Mouse (Mus musculus): Measurements from ENCODE around the gene Krt10. TPM values are rescaled to one million over a fixed set of nuclear protein-coding genes. Genes with fewer than 3 reads are reported as not detected.

Krt10 gene
- polyA plus RNA-seq (2016; fragmentation: Nextera tagmentation; extraction: Ambion mirVana) = 11.4 and 14.6 TPM in 2 replicates

- Histone ChIP-seq H3K4me3 (no peak within 1 kb of the TSS), H3K4me1 (no peaks in the 10 kb centered on the region), H3K9me3 (no peaks in the 10 kb centered on the region), H3K36me3 (0 out of 2 replicates have a peak, but pooled peaks cover 2% of the 10 kb centered on the region), H3K27me3 (ENCODE audit: insufficient read depth, poor library complexity, severe bottlenecking) (peaks cover 3% of the 10 kb centered on the region; the same call in 1 of the 2 replicates), H3K27ac (no peak within 1 kb of the TSS)
- 67% methylated on average over 4 of the region's 4 CpGs for WGBS
- DNase-seq (ENCODE audit: low spot score) = no peak
These were observed at the start of gene Krt10 for GRCm38 (mm10) chr11:99389264-99389663. Gene Krt10 (minus strand): TSS chr11:99389364.

- no peaks in the 10 kb centered on the region for H3K9me3 ChIP-seq
- H3K27ac ChIP-seq = peak within 1 kb of the TSS; percentile 67; the same call in 1 of the 2 replicates
- no peaks in the 10 kb centered on the region for H3K36me3 ChIP-seq
- H3K4me1 ChIP-seq = peaks cover 7% of the 10 kb centered on the region
- 35% methylated on average over 10 of the region's 10 CpGs for WGBS
- H3K4me3 ChIP-seq = peak within 1 kb of the TSS; percentile 37
- no peaks in the 10 kb centered on the region for H3K27me3 ChIP-seq (ENCODE audit: insufficient read depth, poor library complexity, severe bottlenecking)
- DNase-seq (ENCODE audit: low spot score) = no peak
These were observed 48.8 kb upstream of the Krt10 start, which contains the start of gene Krt20 for GRCm38 (mm10) chr11:99437972-99438371. Gene Krt20 (minus strand): TSS chr11:99438150.

- peaks cover 7% of the 10 kb centered on the region for H3K4me1 ChIP-seq
- no peaks in the 10 kb centered on the region for H3K36me3 ChIP-seq
- no peak overlapping the region for H3K4me3 ChIP-seq
- H3K27ac ChIP-seq = no peak overlapping the region
- no peaks in the 10 kb centered on the region for H3K9me3 ChIP-seq
- DNase-seq (ENCODE audit: low spot score) = no peak
- H3K27me3 ChIP-seq (ENCODE audit: insufficient read depth, poor library complexity, severe bottlenecking) = no peaks in the 10 kb centered on the region
- 67% methylated on average over 4 of the region's 4 CpGs for WGBS
These were observed 47.5 kb upstream of the Krt10 start for GRCm38 (mm10) chr11:99436625-99437024.

GRCm38 (mm10) chr11:99430670-99431069 is 41.5 kb upstream of the Krt10 start:
- H3K4me1 ChIP-seq = no peaks in the 10 kb centered on the region
- H3K4me3 ChIP-seq = no peak overlapping the region
- no peak for DNase-seq (ENCODE audit: low spot score)
- H3K36me3 ChIP-seq = no peaks in the 10 kb centered on the region
- 54% methylated on average over 12 of the region's 12 CpGs for WGBS
- H3K27ac ChIP-seq = no peak overlapping the region
- H3K9me3 ChIP-seq = no peaks in the 10 kb centered on the region
- no peaks in the 10 kb centered on the region for H3K27me3 ChIP-seq (ENCODE audit: insufficient read depth, poor library complexity, severe bottlenecking)

- H3K4me3 ChIP-seq = no peak within 1 kb of the TSS
- no peak within 1 kb of the TSS for H3K27ac ChIP-seq
- no peak for DNase-seq (ENCODE audit: low spot score)
- no peaks in the 10 kb centered on the region for H3K36me3 ChIP-seq
- H3K27me3 ChIP-seq (ENCODE audit: insufficient read depth, poor library complexity, severe bottlenecking) = peaks cover 8% of the 10 kb centered on the region; the same call in 1 of the 2 replicates
- no peaks in the 10 kb centered on the region for H3K9me3 ChIP-seq
- WGBS = 75% methylated on average over 10 of the region's 10 CpGs
- no peaks in the 10 kb centered on the region for H3K4me1 ChIP-seq
These were observed 33.0 kb upstream of the Krt10 start, which contains the start of gene Krt12 for GRCm38 (mm10) chr11:99422159-99422558. Gene Krt12 (minus strand): TSS chr11:99422259.

- no peak overlapping the region for H3K4me3 ChIP-seq
- no peaks in the 10 kb centered on the region for H3K4me1 ChIP-seq
- H3K27ac ChIP-seq = no peak overlapping the region
- H3K36me3 ChIP-seq = no peaks in the 10 kb centered on the region
- peaks cover 8% of the 10 kb centered on the region; the same call in 1 of the 2 replicates for H3K27me3 ChIP-seq (ENCODE audit: insufficient read depth, poor library complexity, severe bottlenecking)
- 41% methylated on average over 10 of the region's 10 CpGs for WGBS
- H3K9me3 ChIP-seq = no peaks in the 10 kb centered on the region
- no peak for DNase-seq (ENCODE audit: low spot score)
These were observed 31.4 kb upstream of the Krt10 start for GRCm38 (mm10) chr11:99420586-99420985.

GRCm38 (mm10) chr11:99417819-99418218 is 28.7 kb upstream of the Krt10 start:
- no peak overlapping the region for H3K4me3 ChIP-seq
- H3K9me3 ChIP-seq = no peaks in the 10 kb centered on the region
- 65% methylated on average over 16 of the region's 16 CpGs for WGBS
- DNase-seq (ENCODE audit: low spot score) = no peak
- H3K4me1 ChIP-seq = no peaks in the 10 kb centered on the region
- peaks cover 8% of the 10 kb centered on the region; the same call in 1 of the 2 replicates for H3K27me3 ChIP-seq (ENCODE audit: insufficient read depth, poor library complexity, severe bottlenecking)
- H3K27ac ChIP-seq = no peak overlapping the region
- no peaks in the 10 kb centered on the region for H3K36me3 ChIP-seq

- WGBS = 86% methylated on average over 13 of the region's 13 CpGs
These were observed 27.7 kb upstream of the Krt10 start for GRCm38 (mm10) chr11:99416902-99417301.

GRCm38 (mm10) chr11:99414463-99415147 is 25.4 kb upstream of the Krt10 start:
- Histone ChIP-seq H3K27ac (no peak overlapping the region), H3K9me3 (no peaks in the 10 kb centered on the region), H3K4me3 (no peak overlapping the region), H3K27me3 (ENCODE audit: insufficient read depth, poor library complexity, severe bottlenecking) (peaks cover 8% of the 10 kb centered on the region; the same call in 1 of the 2 replicates), H3K36me3 (no peaks in the 10 kb centered on the region), H3K4me1 (no peaks in the 10 kb centered on the region)
- 85% methylated on average over 13 of the region's 13 CpGs for WGBS
- DNase-seq (ENCODE audit: low spot score) = no peak

More at GRCm38 (mm10) chr11:99416902-99417301, 27.7 kb upstream of the Krt10 start:
- Histone ChIP-seq H3K27me3 (ENCODE audit: insufficient read depth, poor library complexity, severe bottlenecking) (peaks cover 8% of the 10 kb centered on the region; the same call in 1 of the 2 replicates), H3K27ac (no peak overlapping the region), H3K9me3 (no peaks in the 10 kb centered on the region), H3K4me1 (no peaks in the 10 kb centered on the region), H3K36me3 (no peaks in the 10 kb centered on the region), H3K4me3 (no peak overlapping the region)
- DNase-seq (ENCODE audit: low spot score) = no peak

GRCm38 (mm10) chr11:99413247-99413646 is 24.1 kb upstream of the Krt10 start:
- peaks cover 7% of the 10 kb centered on the region; the same call in 1 of the 2 replicates for H3K27me3 ChIP-seq (ENCODE audit: insufficient read depth, poor library complexity, severe bottlenecking)
- no peaks in the 10 kb centered on the region for H3K36me3 ChIP-seq
- no peak overlapping the region for H3K4me3 ChIP-seq
- no peak overlapping the region for H3K27ac ChIP-seq
- no peak for DNase-seq (ENCODE audit: low spot score)
- no peaks in the 10 kb centered on the region for H3K9me3 ChIP-seq
- WGBS = 20% methylated on average over 6 of the region's 6 CpGs
- no peaks in the 10 kb centered on the region for H3K4me1 ChIP-seq

GRCm38 (mm10) chr11:99406186-99406585 is 17.0 kb upstream of the Krt10 start:
- H3K4me1 ChIP-seq = no peaks in the 10 kb centered on the region
- WGBS = 71% methylated on average over 10 of the region's 10 CpGs

GRCm38 (mm10) chr11:99399956-99400549 is 10.9 kb upstream of the Krt10 start:
- H3K4me3 ChIP-seq = no peak overlapping the region
- no peaks in the 10 kb centered on the region for H3K4me1 ChIP-seq
- 76% methylated on average over 13 of the region's 13 CpGs for WGBS
- H3K27me3 ChIP-seq (ENCODE audit: insufficient read depth, poor library complexity, severe bottlenecking) = peaks cover 22% of the 10 kb centered on the region
- no peaks in the 10 kb centered on the region for H3K36me3 ChIP-seq
- H3K9me3 ChIP-seq = no peaks in the 10 kb centered on the region
- DNase-seq (ENCODE audit: low spot score) = no peak
- no peak overlapping the region for H3K27ac ChIP-seq

More at GRCm38 (mm10) chr11:99406186-99406585, 17.0 kb upstream of the Krt10 start:
- Histone ChIP-seq H3K4me3 (no peak overlapping the region), H3K9me3 (no peaks in the 10 kb centered on the region), H3K36me3 (no peaks in the 10 kb centered on the region), H3K27me3 (ENCODE audit: insufficient read depth, poor library complexity, severe bottlenecking) (0 out of 2 replicates have a peak, but pooled peaks cover 1% of the 10 kb centered on the region), H3K27ac (no peak overlapping the region)
- DNase-seq (ENCODE audit: low spot score) = no peak

- Histone ChIP-seq H3K4me3 (no peak overlapping the region), H3K36me3 (no peaks in the 10 kb centered on the region), H3K27ac (no peak overlapping the region), H3K9me3 (no peaks in the 10 kb centered on the region), H3K27me3 (ENCODE audit: insufficient read depth, poor library complexity, severe bottlenecking) (peaks cover 22% of the 10 kb centered on the region), H3K4me1 (no peaks in the 10 kb centered on the region)
- no peak for DNase-seq (ENCODE audit: low spot score)
- 65% methylated on average over 8 of the region's 8 CpGs for WGBS
These were observed 9.7 kb upstream of the Krt10 start for GRCm38 (mm10) chr11:99398832-99399231.
